Mouse (Mus musculus) heart, adult 2 months (tissue): Measurements from ENCODE around the gene Il25. TPM values are rescaled to one million over a fixed set of nuclear protein-coding genes. Genes with fewer than 3 reads are reported as not detected.

Experiments
- DNase-seq, 2 experiments: peaks; one replicate each; pipeline ENCODE4 v3.0.0; 2021
- H3K27ac ChIP-seq: fragments of 200-600 bp; 2 replicates; pipeline ENCODE4 v1.8.1; 2022
- H3K27me3 ChIP-seq: fragments of 200-500 bp; 2 replicates; pipeline ENCODE4 v1.6.1; 2012; ENCODE audit warnings: mild to moderate bottlenecking, low read length, inconsistent platforms, mixed read lengths; ENCODE audit not compliant: control insufficient read depth, insufficient read depth
- H3K36me3 ChIP-seq: fragments of 200-500 bp; 2 replicates; pipeline ENCODE4 v1.6.1; 2012; ENCODE audit warnings: low read length, inconsistent platforms; ENCODE audit not compliant: control insufficient read depth, insufficient read depth
- H3K4me1 ChIP-seq: fragments of 200-500 bp; 2 replicates; pipeline ENCODE4 v1.6.1; 2011; ENCODE audit warnings: low read length; ENCODE audit not compliant: control insufficient read depth, insufficient read depth
- H3K4me3 ChIP-seq: fragments of 200-600 bp; 2 replicates; pipeline ENCODE4 v1.8.1; 2022
- H3K79me2 ChIP-seq: fragments of 200-500 bp; replicated peaks from 2 replicates; pipeline ENCODE4 v1.6.1; 2012; ENCODE audit warnings: mild to moderate bottlenecking, inconsistent platforms, low read length, moderate library complexity, mixed read lengths; ENCODE audit not compliant: control insufficient read depth, insufficient read depth
- H3K9ac ChIP-seq: fragments of 200-500 bp; 2 replicates; pipeline ENCODE4 v1.6.1; 2012; ENCODE audit warnings: low read depth, mild to moderate bottlenecking, control low read depth, inconsistent platforms, low read length, mixed read lengths
- CTCF ChIP-seq: fragments of 200-600 bp; IDR thresholded peaks from 2 replicates; pipeline ENCODE4 v1.8.1; 2022; ENCODE audit warnings: antibody characterized with exemption, mild to moderate bottlenecking, moderate library complexity
- EP300 ChIP-seq: fragments of 200-500 bp; IDR thresholded peaks from 2 replicates; pipeline ENCODE4 v1.6.1; 2011; ENCODE audit warnings: low read depth, low read length, control low read depth; ENCODE audit not compliant: insufficient read depth
- POLR2A ChIP-seq: fragments of 200-500 bp; IDR thresholded peaks from 2 replicates; pipeline ENCODE4 v1.6.1; 2011; ENCODE audit warnings: mild to moderate bottlenecking, low read depth, low read length, control low read depth; ENCODE audit not compliant: insufficient read depth
- WGBS: fragments of 180-500 bp; shearing (Covaris S2); methylation state at CpG from one replicate; pipeline ENCODE4 v1.1.7; 2018; 5-methylcytosine and 5-hydroxymethylcytosine counted together
- intact Hi-C: fragments of 180-260 bp; cut with DNase I; formaldehyde crosslinking; loops from one replicate; pipeline ENCODE4 v1.15.1; 2025
- polyA plus RNA-seq: library from polyadenylated mRNA; depleted of rRNA; stranded (reverse); fragments of >200 nt; gene quantifications from 2 replicates; pipeline ENCODE4 v1.2.3, GENCODE M21; 2012
- total RNA-seq, 2 experiments: library from RNA; stranded (reverse); gene quantifications; 2 replicates each; pipeline ENCODE4 v1.2.3; 2021

Gene Il25
- total and polyA plus RNA-seq, 3 experiments, result not detected

DNA sequence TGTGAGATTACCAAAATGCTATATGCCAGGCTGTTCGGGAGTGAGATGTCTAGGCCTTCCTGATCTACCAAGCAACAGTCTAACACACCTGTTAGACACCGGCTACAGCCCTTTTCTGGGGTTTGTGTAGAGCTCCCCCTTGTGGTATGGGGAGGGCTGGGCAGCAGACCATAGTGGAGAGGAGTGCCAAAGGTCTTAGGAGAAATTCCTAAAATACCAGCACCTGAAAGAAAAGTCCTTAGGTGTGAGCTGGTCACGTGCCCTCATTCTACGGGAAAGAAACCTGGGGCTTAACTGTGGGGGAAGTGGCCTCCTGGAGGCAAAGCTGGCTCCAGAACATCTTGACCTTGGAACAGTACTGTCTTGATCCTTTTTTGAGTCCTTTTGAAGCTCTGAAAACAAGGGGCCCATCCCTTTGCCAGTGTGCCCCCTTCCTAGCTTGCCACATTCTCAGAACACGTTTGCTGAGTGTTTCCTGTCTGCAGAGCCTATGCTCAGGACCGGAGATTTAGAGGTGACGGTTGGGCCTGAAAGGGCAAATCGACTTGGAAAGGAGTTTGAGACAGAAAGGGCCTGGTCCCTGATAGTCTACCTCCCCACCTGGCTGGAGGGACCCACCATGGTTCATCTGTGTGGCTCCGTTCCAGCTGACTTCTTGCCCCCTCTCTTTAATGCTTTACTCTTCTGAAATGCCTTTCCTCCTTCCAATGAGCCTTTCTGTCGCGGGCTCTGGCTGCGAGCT is 7.1 kb downstream of the Il25 start:
- Histone ChIP-seq H3K4me3 (no peak overlapping the region), H3K79me2 (no peaks in the 10 kb centered on the region), H3K9ac (no peak overlapping the region), H3K36me3 (no peaks in the 10 kb centered on the region), H3K27ac (no peak overlapping the region; the same call in 1 of the 2 replicates), H3K27me3 (no peaks in the 10 kb centered on the region), H3K4me1 (no peaks in the 10 kb centered on the region)
- WGBS, result 39% methylated on average over 12 of the region's 12 CpGs
- intact Hi-C loops, result loop anchor here (1.0 to 2.0 kb wide), 3 partner anchors 39 to 97 kb away; partner anchors contain the start of gene Ngdn
- TF ChIP-seq CTCF (peak; percentile 92), POLR2A (peak; percentile 80), EP300 (peak; percentile 99)
- DNase-seq, result peak; percentile 78 to 79

DNA sequence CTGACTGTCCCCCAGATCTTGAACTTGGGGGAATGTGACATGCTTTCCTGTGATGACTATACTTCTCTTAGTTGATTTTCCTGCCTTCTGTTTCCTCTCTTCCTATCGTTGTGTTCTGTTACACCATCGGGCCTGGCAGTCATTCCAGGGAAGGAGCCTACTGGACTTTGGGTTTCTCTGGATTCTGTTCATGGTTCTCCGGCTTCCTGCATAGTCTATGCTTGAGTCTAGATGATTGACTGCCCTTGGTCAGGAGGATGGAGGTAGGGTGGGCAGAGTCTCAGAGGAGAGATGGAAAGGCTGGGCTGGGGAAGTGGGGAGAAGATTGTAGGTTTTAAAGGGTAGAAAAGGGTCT is 7.7 kb downstream of the Il25 start:
- H3K79me2 ChIP-seq, result no peaks in the 10 kb centered on the region
- no peak for TF ChIP-seq EP300
- TF ChIP-seq CTCF, result no peak
- TF ChIP-seq POLR2A, result no peak; the same call in 1 of the 2 replicates
- no peak for DNase-seq
- no peak overlapping the region; the same call in 1 of the 2 replicates for H3K27ac ChIP-seq
- no peaks in the 10 kb centered on the region for H3K4me1 ChIP-seq
- no peak overlapping the region for H3K4me3 ChIP-seq
- H3K27me3 ChIP-seq, result no peaks in the 10 kb centered on the region
- H3K9ac ChIP-seq, result no peak overlapping the region
- 35% methylated on average over 3 of the region's 3 CpGs for WGBS
- intact Hi-C loops, result no loop called here
- no peaks in the 10 kb centered on the region for H3K36me3 ChIP-seq

- no peak for DNase-seq
- peak; percentile 86 for TF ChIP-seq POLR2A
- no peak for TF ChIP-seq CTCF
- peak; percentile 97 for TF ChIP-seq EP300
- Histone ChIP-seq H3K27ac (no peak overlapping the region), H3K9ac (no peak overlapping the region), H3K4me1 (no peaks in the 10 kb centered on the region), H3K36me3 (no peaks in the 10 kb centered on the region), H3K27me3 (no peaks in the 10 kb centered on the region), H3K79me2 (no peaks in the 10 kb centered on the region), H3K4me3 (no peak overlapping the region)
- intact Hi-C loops, result no loop called here
- 41% methylated on average over 13 of the region's 13 CpGs for WGBS
These were observed 8.8 kb downstream of the Il25 start for GRCm38 (mm10) chr14:54941024-54941978.

- Histone ChIP-seq H3K4me3 (no peak overlapping the region), H3K4me1 (no peaks in the 10 kb centered on the region), H3K79me2 (no peaks in the 10 kb centered on the region), H3K9ac (no peak overlapping the region), H3K27ac (no peak overlapping the region), H3K36me3 (no peaks in the 10 kb centered on the region), H3K27me3 (no peaks in the 10 kb centered on the region)
- no peak for DNase-seq
- intact Hi-C loops, result no loop called here
- TF ChIP-seq CTCF (no peak), POLR2A (peak; percentile 74), EP300 (peak; percentile 96)
- WGBS, result 68% methylated on average over 8 of the region's 8 CpGs
These were observed 10.0 kb downstream of the Il25 start for GRCm38 (mm10) chr14:54942479-54942878.

GRCm38 (mm10) chr14:54943971-54944370 is 11.5 kb downstream of the Il25 start:
- no peaks in the 10 kb centered on the region for H3K36me3 ChIP-seq

More at GRCm38 (mm10) chr14:54943971-54944370, 11.5 kb downstream of the Il25 start:
- DNase-seq, result no peak
- TF ChIP-seq EP300 (peak; percentile 62), POLR2A (peak; percentile 60), CTCF (no peak)
- no peak overlapping the region for H3K4me3 ChIP-seq
- H3K27ac ChIP-seq, result no peak overlapping the region; the same call in 1 of the 2 replicates
- no peaks in the 10 kb centered on the region for H3K27me3 ChIP-seq
- intact Hi-C loops, result no loop called here
- WGBS, result 82% methylated on average over 7 of the region's 7 CpGs
- H3K4me1 ChIP-seq, result no peaks in the 10 kb centered on the region
- H3K9ac ChIP-seq, result 0 out of 2 replicates have a peak overlapping the region, but pooled peaks have one; percentile 14
- H3K79me2 ChIP-seq, result no peaks in the 10 kb centered on the region
